Mouse (Mus musculus): Measurements from ENCODE around the gene Mfsd9. TPM values are rescaled to one million over a fixed set of nuclear protein-coding genes. Genes with fewer than 3 reads are reported as not detected.

Mfsd9 gene
- 3.0 and 4.0 TPM in 2 replicates for polyA plus RNA-seq (2014; fragmentation: Nextera tagmentation; extraction: Ambion mirVana)

DNA sequence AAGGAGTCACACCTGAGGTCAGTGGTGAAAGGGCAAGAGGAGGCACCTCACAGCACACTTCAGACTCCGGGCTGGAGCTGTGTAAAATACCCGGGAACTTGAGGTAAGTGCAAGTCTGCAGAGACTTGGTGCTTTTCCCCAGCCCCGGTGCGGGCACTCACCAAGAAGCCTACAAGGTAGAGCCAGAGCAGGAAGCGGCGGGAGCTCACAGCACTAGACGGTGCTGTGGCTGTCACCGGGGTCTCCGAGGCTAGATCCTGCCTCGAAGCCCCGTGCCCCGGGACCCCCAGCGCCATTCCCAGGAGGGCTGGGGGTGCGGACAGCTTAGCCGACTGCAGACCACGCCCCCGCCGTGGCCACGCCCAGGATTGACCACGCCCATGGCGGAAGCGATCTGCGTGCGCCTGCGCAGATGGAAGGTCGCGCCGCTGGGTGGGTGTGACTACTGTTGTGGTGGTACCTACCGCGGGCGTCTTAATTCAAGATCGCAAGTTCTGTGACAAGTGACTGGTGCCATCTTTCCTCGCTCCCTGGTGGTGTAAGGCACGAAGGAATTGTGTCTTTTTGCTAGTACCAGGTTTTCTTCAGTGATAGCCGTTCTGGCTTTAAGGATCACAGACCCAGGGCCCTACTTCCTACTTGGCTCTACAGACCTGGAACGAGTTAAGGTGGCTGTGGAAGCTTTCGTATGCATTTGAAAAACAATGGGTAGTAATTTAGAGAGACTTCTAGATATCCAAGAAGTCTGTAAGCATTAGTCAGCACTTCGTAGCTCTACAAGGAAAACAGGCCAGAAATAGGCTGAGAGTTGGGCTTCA, at the start of gene Mfsd9:
Gene Mfsd9, minus strand, starts transcription at position 364 of the 818 bp plus-strand sequence.
- DNase-seq (ENCODE audit: low spot score, missing footprints) (peak; percentile 99), ATAC-seq (ENCODE audit: low FRiP score) (peak; percentile 95)
- Histone ChIP-seq H3K4me3 (ENCODE audit: low read depth, low read length) (peak within 1 kb of the TSS; percentile 69), H3K4me1 (ENCODE audit: control insufficient read depth, insufficient read depth, low read length) (peaks cover 4% of the 10 kb centered on the region; the same call in 1 of the 2 replicates), H3K4me2 (peak within 1 kb of the TSS; percentile 70), H3K27me3 (ENCODE audit: control insufficient read depth, insufficient read depth, low read length) (no peaks in the 10 kb centered on the region), H3K9ac (ENCODE audit: low read length) (peak within 1 kb of the TSS; percentile 58), H3K36me3 (ENCODE audit: control insufficient read depth, insufficient read depth, low read length) (no peaks in the 10 kb centered on the region), H3K9me3 (ENCODE audit: control insufficient read depth, low read length) (no peaks in the 10 kb centered on the region), H3K27ac (ENCODE audit: low read depth, low read length) (no peak within 1 kb of the TSS)
- 6% methylated on average over 38 of the region's 38 CpGs for WGBS

DNA sequence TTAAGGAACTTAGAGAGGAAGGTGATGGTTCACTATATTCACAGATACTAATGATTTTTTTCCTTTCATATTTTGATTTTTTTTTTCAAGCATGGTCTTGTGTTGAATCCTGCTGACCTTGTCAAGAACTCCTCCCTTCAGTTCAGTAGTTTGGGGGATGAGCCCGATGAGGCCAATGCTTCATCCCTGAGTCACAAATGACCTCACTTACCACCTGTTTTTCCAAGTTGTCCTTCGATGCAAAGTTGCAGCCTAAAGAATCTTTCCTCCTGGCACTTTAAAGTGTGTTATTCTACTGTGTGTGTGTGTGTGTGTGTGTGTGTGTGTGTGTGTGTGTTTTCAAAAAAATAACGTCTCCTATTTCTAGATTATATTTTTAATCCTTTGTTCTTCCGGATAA, 45.0 kb upstream of the Mfsd9 start:
- H3K9ac ChIP-seq (ENCODE audit: low read length) = no peak overlapping the region
- no peak for DNase-seq (ENCODE audit: low spot score, missing footprints)
- no peak overlapping the region for H3K27ac ChIP-seq (ENCODE audit: low read depth, low read length)
- no peaks in the 10 kb centered on the region for H3K9me3 ChIP-seq (ENCODE audit: control insufficient read depth, low read length)
- H3K36me3 ChIP-seq (ENCODE audit: control insufficient read depth, insufficient read depth, low read length) = no peaks in the 10 kb centered on the region
- WGBS = 93% methylated on average over 4 of the region's 4 CpGs
- H3K4me2 ChIP-seq = no peak overlapping the region
- H3K4me1 ChIP-seq (ENCODE audit: control insufficient read depth, insufficient read depth, low read length) = no peaks in the 10 kb centered on the region
- no peaks in the 10 kb centered on the region for H3K27me3 ChIP-seq (ENCODE audit: control insufficient read depth, insufficient read depth, low read length)
- ATAC-seq (ENCODE audit: low FRiP score) = no peak
- H3K4me3 ChIP-seq (ENCODE audit: low read depth, low read length) = no peak overlapping the region

DNA sequence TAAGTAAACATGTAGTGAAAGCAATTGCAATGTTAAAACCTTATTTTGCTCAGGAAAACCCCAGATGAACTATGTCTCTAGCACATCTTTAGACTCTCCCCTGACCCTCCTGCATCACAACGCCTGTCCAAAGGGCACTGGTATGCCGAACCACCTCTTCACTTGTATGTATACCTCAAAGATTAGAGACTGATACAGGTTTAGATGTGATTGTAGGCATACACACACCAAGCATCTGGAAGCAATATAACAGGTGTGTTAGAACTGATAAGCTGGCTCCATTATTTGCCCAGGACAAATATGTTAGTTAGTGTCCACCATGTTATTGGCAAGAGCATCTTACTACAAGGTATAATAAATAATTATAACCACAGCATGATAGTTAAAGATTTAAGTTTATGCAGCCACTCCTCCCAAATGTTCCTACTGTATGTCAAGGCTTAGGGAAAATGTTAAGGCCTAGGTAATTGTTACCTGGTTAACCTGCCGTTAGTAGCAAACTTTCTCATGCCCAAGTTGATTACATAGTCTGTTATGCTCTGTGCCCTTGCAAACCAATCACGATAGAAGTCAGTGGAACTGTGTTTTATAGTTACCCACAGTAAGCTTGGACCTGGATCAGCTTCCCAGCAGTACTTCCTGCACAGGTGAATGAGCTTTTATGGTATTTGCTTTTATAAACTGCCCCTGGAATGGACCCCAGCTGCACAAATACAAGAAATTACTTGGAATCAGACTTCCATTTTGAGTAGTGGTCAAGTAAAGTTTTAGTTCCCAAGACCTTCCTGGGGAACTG, 40.4 kb upstream of the Mfsd9 start:
- Histone ChIP-seq H3K4me2 (no peak overlapping the region), H3K36me3 (ENCODE audit: control insufficient read depth, insufficient read depth, low read length) (no peaks in the 10 kb centered on the region), H3K27me3 (ENCODE audit: control insufficient read depth, insufficient read depth, low read length) (no peaks in the 10 kb centered on the region), H3K9ac (ENCODE audit: low read length) (no peak overlapping the region), H3K27ac (ENCODE audit: low read depth, low read length) (no peak overlapping the region), H3K9me3 (ENCODE audit: control insufficient read depth, low read length) (no peaks in the 10 kb centered on the region), H3K4me3 (ENCODE audit: low read depth, low read length) (no peak overlapping the region), H3K4me1 (ENCODE audit: control insufficient read depth, insufficient read depth, low read length) (no peaks in the 10 kb centered on the region)
- ATAC-seq (ENCODE audit: low FRiP score) (no peak), DNase-seq (ENCODE audit: low spot score, missing footprints) (no peak)
- 88% methylated on average over 4 of the region's 4 CpGs for WGBS

DNA sequence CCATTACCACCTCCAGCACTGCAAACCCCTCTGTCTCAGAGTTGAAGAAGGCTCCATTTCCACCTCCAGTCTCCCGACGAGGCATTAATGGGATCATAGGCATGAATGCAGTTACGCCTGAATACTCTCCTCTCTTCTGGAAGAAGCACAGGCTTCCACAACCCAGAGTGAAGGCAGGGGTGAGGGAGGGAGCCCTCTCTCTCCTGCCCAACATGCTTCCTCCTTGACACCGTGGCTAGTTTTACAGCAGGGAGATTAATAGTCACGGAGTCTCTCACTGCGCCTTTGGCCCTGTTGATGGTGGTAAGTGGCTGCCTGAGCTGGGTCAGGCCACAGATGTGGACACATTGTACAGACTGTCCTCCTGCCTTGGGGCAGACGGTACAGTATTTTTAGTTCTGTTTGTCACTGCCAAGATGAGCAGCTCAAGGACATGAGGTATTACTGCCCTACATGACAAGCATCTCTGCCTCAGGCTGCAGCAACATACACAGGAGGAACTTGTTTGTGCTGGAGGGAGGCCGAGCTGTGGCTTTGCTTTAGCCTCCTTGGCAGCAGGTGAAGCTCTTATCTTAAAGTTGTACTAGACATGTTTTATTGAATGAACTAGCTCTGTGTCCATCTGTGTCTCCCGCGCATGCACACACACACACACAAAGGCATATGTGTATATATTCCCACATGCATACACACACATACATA, 38.9 kb upstream of the Mfsd9 start:
- Histone ChIP-seq H3K36me3 (ENCODE audit: control insufficient read depth, insufficient read depth, low read length) (no peaks in the 10 kb centered on the region), H3K27ac (ENCODE audit: low read depth, low read length) (no peak overlapping the region), H3K9ac (ENCODE audit: low read length) (no peak overlapping the region), H3K27me3 (ENCODE audit: control insufficient read depth, insufficient read depth, low read length) (no peaks in the 10 kb centered on the region), H3K4me3 (ENCODE audit: low read depth, low read length) (no peak overlapping the region), H3K9me3 (ENCODE audit: control insufficient read depth, low read length) (no peaks in the 10 kb centered on the region), H3K4me1 (ENCODE audit: control insufficient read depth, insufficient read depth, low read length) (no peaks in the 10 kb centered on the region), H3K4me2 (no peak overlapping the region)
- ATAC-seq (ENCODE audit: low FRiP score) (no peak), DNase-seq (ENCODE audit: low spot score, missing footprints) (no peak)
- WGBS = 75% methylated on average over 10 of the region's 10 CpGs

DNA sequence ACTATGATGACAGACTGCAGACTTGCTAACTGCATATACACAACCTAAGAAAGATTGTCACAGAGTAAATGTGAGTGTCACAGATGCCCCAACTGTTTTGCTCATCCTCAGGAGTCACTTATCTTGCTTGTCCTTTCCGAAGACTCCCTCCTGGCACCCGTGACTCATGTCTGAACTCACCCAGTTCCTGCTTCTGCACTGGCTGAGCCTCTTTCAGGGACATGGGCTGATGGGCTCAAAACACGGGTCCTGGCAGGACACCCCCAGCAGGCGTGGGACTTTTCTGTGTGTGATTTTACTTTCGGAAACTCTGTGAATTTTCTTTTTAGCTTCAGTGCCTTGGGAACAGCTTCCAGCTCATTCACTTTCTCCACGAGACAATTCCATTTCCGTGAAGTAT, 35.3 kb upstream of the Mfsd9 start:
- no peak for DNase-seq (ENCODE audit: low spot score, missing footprints)
- Histone ChIP-seq H3K9me3 (ENCODE audit: control insufficient read depth, low read length) (no peaks in the 10 kb centered on the region), H3K36me3 (ENCODE audit: control insufficient read depth, insufficient read depth, low read length) (no peaks in the 10 kb centered on the region), H3K9ac (ENCODE audit: low read length) (no peak overlapping the region), H3K27ac (ENCODE audit: low read depth, low read length) (no peak overlapping the region), H3K4me1 (ENCODE audit: control insufficient read depth, insufficient read depth, low read length) (no peaks in the 10 kb centered on the region), H3K4me2 (no peak overlapping the region), H3K4me3 (ENCODE audit: low read depth, low read length) (no peak overlapping the region), H3K27me3 (ENCODE audit: control insufficient read depth, insufficient read depth, low read length) (no peaks in the 10 kb centered on the region)
- no peak for ATAC-seq (ENCODE audit: low FRiP score)
- WGBS = 87% methylated on average over 7 of the region's 7 CpGs

DNA sequence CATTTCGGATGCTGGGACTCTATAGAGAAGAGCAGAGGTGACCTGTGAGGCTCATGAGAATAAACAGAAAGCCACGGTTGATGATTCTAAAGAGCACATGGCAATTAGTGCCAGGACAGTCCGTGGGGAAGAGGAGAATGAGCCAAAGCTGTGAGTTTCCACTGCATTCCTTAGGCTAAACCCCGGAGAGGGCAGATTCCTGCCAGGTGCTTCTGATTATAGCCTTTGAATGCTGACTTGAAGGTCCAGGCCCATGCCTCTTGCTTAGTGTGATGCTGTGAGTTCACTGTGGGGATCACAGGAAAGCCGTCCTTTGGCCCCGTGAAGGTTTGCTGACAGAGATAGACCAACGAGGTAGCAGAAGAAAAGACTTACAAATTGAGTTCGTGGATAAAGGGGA, 34.4 kb upstream of the Mfsd9 start:
- no peak for DNase-seq (ENCODE audit: low spot score, missing footprints)
- no peak overlapping the region for H3K9ac ChIP-seq (ENCODE audit: low read length)

DNA sequence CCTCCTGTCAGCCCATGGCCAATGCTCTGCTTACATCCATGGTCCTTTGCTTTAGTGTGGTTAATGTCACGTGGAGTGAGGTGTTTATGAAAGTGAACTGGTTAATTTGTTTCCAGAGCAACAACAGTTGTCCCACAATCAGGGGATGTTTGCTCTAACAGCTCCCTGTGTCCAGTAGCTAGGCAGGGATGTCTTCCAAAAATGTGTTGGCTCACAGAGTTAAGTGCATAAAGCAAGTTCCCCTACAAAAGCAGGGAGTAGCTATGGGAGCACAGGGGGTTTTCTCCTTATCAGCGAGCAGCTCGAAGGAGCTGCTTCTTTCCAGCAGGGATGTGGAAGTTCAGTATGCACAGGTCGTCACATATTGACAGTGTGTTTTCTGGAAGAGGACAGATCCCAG, 34.0 kb upstream of the Mfsd9 start:
- H3K27me3 ChIP-seq (ENCODE audit: control insufficient read depth, insufficient read depth, low read length) = no peaks in the 10 kb centered on the region
- H3K4me2 ChIP-seq = no peak overlapping the region
- ATAC-seq (ENCODE audit: low FRiP score) (no peak), DNase-seq (ENCODE audit: low spot score, missing footprints) (no peak)
- no peak overlapping the region for H3K4me3 ChIP-seq (ENCODE audit: low read depth, low read length)
- no peaks in the 10 kb centered on the region for H3K9me3 ChIP-seq (ENCODE audit: control insufficient read depth, low read length)
- WGBS = 73% methylated on average over 4 of the region's 4 CpGs
- no peak overlapping the region for H3K9ac ChIP-seq (ENCODE audit: low read length)
- H3K27ac ChIP-seq (ENCODE audit: low read depth, low read length) = no peak overlapping the region
- no peaks in the 10 kb centered on the region for H3K36me3 ChIP-seq (ENCODE audit: control insufficient read depth, insufficient read depth, low read length)
- H3K4me1 ChIP-seq (ENCODE audit: control insufficient read depth, insufficient read depth, low read length) = no peaks in the 10 kb centered on the region

More for the DNA sequence above, 34.4 kb upstream of the Mfsd9 start:
- no peak for ATAC-seq (ENCODE audit: low FRiP score)
- WGBS = 78% methylated on average over 8 of the region's 8 CpGs
- Histone ChIP-seq H3K27me3 (ENCODE audit: control insufficient read depth, insufficient read depth, low read length) (no peaks in the 10 kb centered on the region), H3K27ac (ENCODE audit: low read depth, low read length) (no peak overlapping the region), H3K4me2 (no peak overlapping the region), H3K36me3 (ENCODE audit: control insufficient read depth, insufficient read depth, low read length) (no peaks in the 10 kb centered on the region), H3K4me3 (ENCODE audit: low read depth, low read length) (no peak overlapping the region), H3K4me1 (ENCODE audit: control insufficient read depth, insufficient read depth, low read length) (no peaks in the 10 kb centered on the region), H3K9me3 (ENCODE audit: control insufficient read depth, low read length) (no peaks in the 10 kb centered on the region)

DNA sequence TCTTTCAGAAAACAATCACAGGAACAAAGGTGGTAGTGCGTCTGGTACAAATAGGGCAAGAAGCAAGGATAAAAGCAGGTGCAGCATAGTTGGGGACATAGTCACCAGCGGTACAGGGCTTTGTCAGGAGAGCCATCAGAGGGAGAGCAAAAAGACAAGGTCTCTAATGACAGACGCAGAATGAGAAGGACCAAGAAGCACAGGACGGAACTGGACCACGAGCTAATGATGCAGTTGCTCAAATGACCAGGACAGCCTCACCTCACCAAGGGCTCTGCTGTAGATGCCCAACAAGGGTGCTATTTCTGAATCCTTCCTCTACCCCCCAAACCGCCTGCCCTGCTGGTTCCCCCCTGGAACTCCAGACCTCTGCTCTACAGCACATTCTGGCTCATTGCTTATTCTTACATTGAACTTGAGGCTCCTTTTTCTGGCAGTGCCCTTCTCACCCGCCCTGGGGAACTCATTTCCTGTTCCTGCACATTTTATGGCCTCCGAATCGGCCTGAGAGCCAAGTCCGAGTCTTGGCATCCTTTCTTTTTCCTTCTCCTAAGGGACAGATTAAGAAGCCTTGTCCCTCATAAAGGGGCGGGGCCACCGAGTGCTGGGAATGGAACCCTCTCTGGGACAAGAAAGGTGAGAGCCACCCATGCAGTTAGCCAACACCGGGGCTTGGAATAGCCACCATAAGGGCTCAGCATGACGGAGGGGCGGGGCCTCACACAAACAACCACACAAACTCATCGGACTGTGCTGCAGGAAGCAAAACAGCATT, 24.8 kb upstream of the Mfsd9 start:
- no peaks in the 10 kb centered on the region for H3K27me3 ChIP-seq (ENCODE audit: control insufficient read depth, insufficient read depth, low read length)
- no peaks in the 10 kb centered on the region for H3K4me1 ChIP-seq (ENCODE audit: control insufficient read depth, insufficient read depth, low read length)
- ATAC-seq (ENCODE audit: low FRiP score) (no peak), DNase-seq (ENCODE audit: low spot score, missing footprints) (no peak)
- no peak overlapping the region for H3K9ac ChIP-seq (ENCODE audit: low read length)
- H3K4me2 ChIP-seq = no peak overlapping the region
- no peak overlapping the region for H3K27ac ChIP-seq (ENCODE audit: low read depth, low read length)
- no peak overlapping the region for H3K4me3 ChIP-seq (ENCODE audit: low read depth, low read length)
- no peaks in the 10 kb centered on the region for H3K36me3 ChIP-seq (ENCODE audit: control insufficient read depth, insufficient read depth, low read length)
- no peaks in the 10 kb centered on the region for H3K9me3 ChIP-seq (ENCODE audit: control insufficient read depth, low read length)
- 70% methylated on average over 16 of the region's 16 CpGs for WGBS
